Mouse (Mus musculus) liver, embryonic 14 days (tissue): ENCODE data around the gene Gm21783. TPM values are rescaled to one million over a fixed set of nuclear protein-coding genes. Genes with fewer than 3 reads are reported as not detected.

Source experiments
- polyA plus RNA-seq: library from polyadenylated mRNA; depleted of rRNA; stranded (reverse); fragments of >200 nt; gene quantifications from 2 replicates; pipeline ENCODE4 v1.2.3, GENCODE M21; 2012; rRNA removed

Gene Gm21783
- polyA plus RNA-seq: not detected in 2 replicates

GRCm38 (mm10) chrY:44981163-44981562 is at the start of gene Gm21783:
TSS of gene Gm21783 (minus strand) at chrY:44981263.

